Mouse (Mus musculus) midbrain, embryonic 16.5 days (tissue): Measurements from ENCODE around the gene Fgfr2. TPM values are rescaled to one million over a fixed set of nuclear protein-coding genes. Genes with fewer than 3 reads are reported as not detected.

Source experiments
- ATAC-seq: fragments of 200-750 bp; cut with Nextera tagmentation; 2 replicates; pipeline ENCODE4 v1.8.0; 2017; ENCODE audit warnings: moderate TSS enrichment
- H3K27ac ChIP-seq: fragments of 300-500 bp; sonication (generic); 2 replicates; pipeline ENCODE4 v1.5.1; 2014; ENCODE audit warnings: mild to moderate bottlenecking, low read length, mixed read lengths
- H3K27me3 ChIP-seq: fragments of 300-500 bp; sonication (generic); 2 replicates; pipeline ENCODE4 v1.6.1; 2014; ENCODE audit warnings: low read depth, low read length, mixed read lengths; ENCODE audit not compliant: control insufficient read depth, insufficient read depth
- H3K36me3 ChIP-seq: fragments of 300-500 bp; sonication (generic); 2 replicates; pipeline ENCODE4 v1.6.1; 2014; ENCODE audit warnings: mild to moderate bottlenecking, low read length, moderate library complexity, mixed read lengths; ENCODE audit not compliant: control insufficient read depth, insufficient read depth
- H3K4me1 ChIP-seq: fragments of 300-500 bp; sonication (generic); 2 replicates; pipeline ENCODE4 v1.6.1; 2014; ENCODE audit warnings: mild to moderate bottlenecking, low read length, mixed read lengths; ENCODE audit not compliant: control insufficient read depth, insufficient read depth
- H3K4me2 ChIP-seq: fragments of 300-500 bp; sonication (generic); 2 replicates; pipeline ENCODE4 v1.6.1; 2014; ENCODE audit warnings: mild to moderate bottlenecking, low read length, mixed read lengths
- H3K4me3 ChIP-seq: fragments of 300-500 bp; sonication (generic); 2 replicates; pipeline ENCODE4 v1.5.1; 2014; ENCODE audit warnings: low read depth, mild to moderate bottlenecking, low read length, moderate library complexity, mixed read lengths
- H3K9ac ChIP-seq: fragments of 300-500 bp; sonication (generic); 2 replicates; pipeline ENCODE4 v1.6.1; 2014; ENCODE audit warnings: low read depth, low read length, mixed read lengths
- H3K9me3 ChIP-seq: fragments of 300-500 bp; sonication (generic); replicated peaks from 2 replicates; pipeline ENCODE4 v1.6.1; 2014; ENCODE audit warnings: mild to moderate bottlenecking, low read length, mixed read lengths; ENCODE audit not compliant: control insufficient read depth, poor library complexity, severe bottlenecking
- WGBS: fragments of 180-500 bp; shearing (Covaris S2); extraction: QIAGEN DNeasy Blood & Tissue Kit; methylation state at CpG from one replicate; pipeline ENCODE4 v1.1.7; 2014; 5-methylcytosine and 5-hydroxymethylcytosine counted together
- polyA plus RNA-seq: library from polyadenylated mRNA; unstranded; fragments of >200 nt; fragmentation: Nextera tagmentation; extraction: Ambion mirVana; gene quantifications from 2 replicates; pipeline ENCODE4 v1.2.1, GENCODE M21; 2015

Gene Fgfr2
- polyA plus RNA-seq, 1 experiment from 2014 or later, result 23.8 TPM

- Histone ChIP-seq H3K9ac (no peak overlapping the region), H3K9me3 (no peaks in the 10 kb centered on the region), H3K36me3 (no peaks in the 10 kb centered on the region), H3K4me2 (no peak overlapping the region), H3K27me3 (no peaks in the 10 kb centered on the region), H3K4me3 (no peak overlapping the region), H3K27ac (no peak overlapping the region), H3K4me1 (peaks cover 4% of the 10 kb centered on the region; the same call in 1 of the 2 replicates)
- no peak for ATAC-seq
- WGBS, result 67% methylated on average over 3 of the region's 3 CpGs
Observed at GRCm38 (mm10) chr7:132358250-132358649, 764.9 kb downstream of the Fgfr2 start.

GRCm38 (mm10) chr7:132357841-132358237 is 765.3 kb downstream of the Fgfr2 start:
- Histone ChIP-seq H3K9ac (no peak overlapping the region), H3K27ac (no peak overlapping the region), H3K4me3 (no peak overlapping the region), H3K9me3 (no peaks in the 10 kb centered on the region), H3K36me3 (no peaks in the 10 kb centered on the region), H3K4me2 (no peak overlapping the region), H3K27me3 (no peaks in the 10 kb centered on the region), H3K4me1 (peaks cover 4% of the 10 kb centered on the region; the same call in 1 of the 2 replicates)
- 96% methylated on average over 3 of the region's 3 CpGs for whole genome bisulfite sequencing
- ATAC-seq, result no peak

- Histone ChIP-seq H3K4me1 (peaks cover 4% of the 10 kb centered on the region; the same call in 1 of the 2 replicates), H3K9ac (no peak overlapping the region), H3K9me3 (no peaks in the 10 kb centered on the region), H3K27ac (no peak overlapping the region), H3K4me2 (no peak overlapping the region), H3K4me3 (no peak overlapping the region), H3K27me3 (no peaks in the 10 kb centered on the region), H3K36me3 (no peaks in the 10 kb centered on the region)
- 29% methylated on average over 10 of the region's 10 CpGs for WGBS
- no peak for ATAC-seq
Observed at GRCm38 (mm10) chr7:132356881-132357840, 766.0 kb downstream of the Fgfr2 start.

DNA sequence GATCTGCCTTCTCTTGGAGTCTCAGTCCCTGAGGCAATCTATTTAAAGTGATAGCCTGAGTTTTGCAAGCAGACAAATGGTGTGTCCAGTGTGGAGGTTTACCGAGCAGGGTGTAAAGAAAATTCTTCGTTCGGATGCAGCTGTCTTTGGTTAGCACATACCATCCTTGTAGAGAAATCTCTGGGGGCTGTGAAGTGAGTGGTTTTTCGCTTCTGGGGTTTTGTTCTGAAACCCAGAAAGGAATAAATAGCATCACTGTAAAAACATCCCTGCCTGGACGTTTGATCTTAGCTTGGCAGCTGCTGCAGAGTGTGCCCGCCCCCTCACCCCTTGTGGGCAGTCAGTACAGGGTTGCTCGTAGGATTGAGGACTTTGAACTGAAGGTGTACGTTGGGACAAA is 767.0 kb downstream of the Fgfr2 start:
- no peak for ATAC-seq
- Histone ChIP-seq H3K9ac (no peak overlapping the region), H3K27me3 (no peaks in the 10 kb centered on the region), H3K4me1 (peaks cover 4% of the 10 kb centered on the region; the same call in 1 of the 2 replicates), H3K9me3 (no peaks in the 10 kb centered on the region), H3K4me3 (no peak overlapping the region), H3K4me2 (no peak overlapping the region), H3K36me3 (no peaks in the 10 kb centered on the region), H3K27ac (no peak overlapping the region)
- 15% methylated on average over 8 of the region's 8 CpGs for WGBS

- H3K4me1 ChIP-seq, result peaks cover 4% of the 10 kb centered on the region; the same call in 1 of the 2 replicates
Observed at GRCm38 (mm10) chr7:132355767-132356166, 767.4 kb downstream of the Fgfr2 start.

GRCm38 (mm10) chr7:132349075-132349572 is 774.0 kb downstream of the Fgfr2 start:
- no peak overlapping the region for H3K4me3 ChIP-seq
- H3K36me3 ChIP-seq, result no peaks in the 10 kb centered on the region
- no peak for ATAC-seq
- no peak overlapping the region for H3K4me2 ChIP-seq
- no peaks in the 10 kb centered on the region for H3K27me3 ChIP-seq
- H3K4me1 ChIP-seq, result no peaks in the 10 kb centered on the region
- 74% methylated on average over 6 of the region's 6 CpGs for WGBS
- no peak overlapping the region for H3K27ac ChIP-seq
- no peaks in the 10 kb centered on the region for H3K9me3 ChIP-seq
- H3K9ac ChIP-seq, result no peak overlapping the region

More at GRCm38 (mm10) chr7:132355767-132356166, 767.4 kb downstream of the Fgfr2 start:
- no peaks in the 10 kb centered on the region for H3K9me3 ChIP-seq
- no peaks in the 10 kb centered on the region for H3K36me3 ChIP-seq
- H3K27ac ChIP-seq, result no peak overlapping the region
- no peak overlapping the region for H3K9ac ChIP-seq
- WGBS, result 77% methylated on average over 6 of the region's 6 CpGs
- H3K27me3 ChIP-seq, result no peaks in the 10 kb centered on the region
- no peak overlapping the region for H3K4me3 ChIP-seq
- H3K4me2 ChIP-seq, result no peak overlapping the region
- no peak for ATAC-seq

- Histone ChIP-seq H3K4me3 (no peak overlapping the region), H3K36me3 (no peaks in the 10 kb centered on the region)
Observed at GRCm38 (mm10) chr7:132347273-132348045, 775.7 kb downstream of the Fgfr2 start.

DNA sequence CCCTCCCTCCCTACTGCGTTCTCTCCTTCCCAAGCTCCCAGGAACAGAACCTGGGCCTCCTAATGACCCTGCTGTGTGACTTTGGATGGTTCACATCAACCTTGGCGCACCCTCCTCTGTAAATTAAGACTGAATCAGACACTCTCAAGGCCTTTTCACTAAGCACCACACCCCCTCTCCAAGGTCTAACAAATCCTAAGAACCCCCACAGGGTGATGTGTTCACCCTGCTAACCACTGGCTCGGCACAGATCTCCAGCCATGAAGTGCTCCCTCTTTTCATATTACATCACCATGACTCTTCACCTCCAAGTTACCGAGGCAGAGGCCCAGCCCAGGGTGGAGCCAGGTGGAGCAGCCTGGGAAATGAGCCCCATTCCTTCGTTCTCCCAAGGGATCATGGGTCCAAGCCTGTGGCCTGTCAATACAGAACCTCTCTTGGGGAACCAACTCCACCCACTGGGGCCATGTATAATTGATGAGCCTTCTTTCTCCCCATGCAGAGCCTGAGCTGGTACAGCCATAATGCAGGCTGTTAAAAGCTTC is 777.6 kb downstream of the Fgfr2 start:
- no peaks in the 10 kb centered on the region for H3K36me3 ChIP-seq
- no peak overlapping the region for H3K9ac ChIP-seq
- H3K27ac ChIP-seq, result no peak overlapping the region
- 66% methylated on average over 5 of the region's 5 CpGs for WGBS
- H3K4me1 ChIP-seq, result no peaks in the 10 kb centered on the region
- H3K9me3 ChIP-seq, result no peaks in the 10 kb centered on the region
- H3K4me3 ChIP-seq, result no peak overlapping the region
- H3K4me2 ChIP-seq, result no peak overlapping the region
- no peaks in the 10 kb centered on the region for H3K27me3 ChIP-seq
- no peak for ATAC-seq

More at GRCm38 (mm10) chr7:132347273-132348045, 775.7 kb downstream of the Fgfr2 start:
- no peak overlapping the region for H3K9ac ChIP-seq
- no peaks in the 10 kb centered on the region for H3K9me3 ChIP-seq
- no peak overlapping the region for H3K4me2 ChIP-seq
- no peak overlapping the region for H3K27ac ChIP-seq
- WGBS, result 83% methylated on average over 9 of the region's 9 CpGs
- H3K27me3 ChIP-seq, result no peaks in the 10 kb centered on the region
- ATAC-seq, result no peak
- no peaks in the 10 kb centered on the region for H3K4me1 ChIP-seq
